Mouse (Mus musculus) lung, postnatal 36 days (tissue): Measurements from ENCODE around the gene Rasgef1b.
A peak's percentile ranks its signal among the peaks of the same experiment; 100 is the strongest.

ENCODE experiments used
- DNase-seq: peaks from one replicate; pipeline ENCODE4 v3.0.0; 2022; ENCODE audit warnings: mixed read lengths

The Rasgef1b gene

DNA sequence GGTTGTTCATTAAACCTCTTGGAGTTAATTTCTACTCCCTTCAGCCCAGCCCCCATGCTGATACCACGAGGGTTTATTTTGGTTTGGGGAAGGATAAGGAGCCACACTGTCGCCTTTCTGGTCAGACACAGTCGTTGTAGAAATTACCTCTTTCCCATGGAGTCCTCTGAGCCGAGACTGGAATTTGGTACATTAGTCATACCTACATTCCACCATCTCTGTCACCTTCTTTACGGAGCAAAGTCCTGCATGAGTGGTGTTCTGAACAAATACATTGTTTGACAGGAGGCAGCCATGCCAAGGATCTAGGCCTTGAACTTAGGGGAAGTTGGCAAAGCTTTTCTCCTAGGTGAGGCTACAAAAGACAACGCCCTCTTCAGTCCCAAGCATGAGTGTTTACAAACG lies 202.1 kb downstream of the Rasgef1b start:
- DNase-seq = peak; percentile 25

- no peak for DNase-seq
These were observed 203.2 kb downstream of the Rasgef1b start for GRCm38 (mm10) chr5:99525649-99526048.

DNA sequence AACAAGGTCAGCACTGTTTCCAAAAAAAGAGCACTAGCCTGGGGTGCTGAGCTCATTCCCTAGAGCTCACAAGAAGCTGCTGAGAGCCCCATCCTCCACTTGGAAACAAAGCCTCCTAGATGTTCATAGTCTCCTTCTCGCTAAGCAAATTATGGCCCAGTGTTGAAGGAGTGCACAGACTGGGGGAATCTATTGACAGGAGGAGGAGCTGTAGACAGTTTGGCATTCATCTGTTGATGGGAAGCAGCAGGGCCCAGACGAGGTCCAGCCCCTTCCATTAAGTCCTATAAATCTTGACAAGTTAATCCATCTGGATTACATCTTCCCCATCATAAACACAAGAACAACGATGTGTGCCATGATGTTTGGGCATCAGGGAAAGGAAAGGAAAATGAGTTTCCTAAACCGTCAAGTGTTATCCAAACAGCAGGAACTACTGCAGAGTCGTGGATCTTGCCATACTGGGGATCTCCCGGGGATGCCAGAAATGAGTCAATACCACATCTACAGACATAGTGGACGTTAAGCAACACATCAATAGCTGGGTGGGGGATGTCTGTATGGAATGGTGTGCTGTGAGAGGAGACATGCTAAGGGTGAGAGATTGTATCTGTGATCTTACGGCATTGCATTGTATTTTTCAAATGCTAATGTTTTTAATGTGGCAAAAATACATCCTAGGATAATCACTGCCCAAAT lies 206.1 kb downstream of the Rasgef1b start:
- DNase-seq = peak; percentile 24

- DNase-seq = no peak
These were observed 207.5 kb downstream of the Rasgef1b start for GRCm38 (mm10) chr5:99521411-99521810.

GRCm38 (mm10) chr5:99519556-99519955 lies 209.3 kb downstream of the Rasgef1b start:
- no peak for DNase-seq

DNA sequence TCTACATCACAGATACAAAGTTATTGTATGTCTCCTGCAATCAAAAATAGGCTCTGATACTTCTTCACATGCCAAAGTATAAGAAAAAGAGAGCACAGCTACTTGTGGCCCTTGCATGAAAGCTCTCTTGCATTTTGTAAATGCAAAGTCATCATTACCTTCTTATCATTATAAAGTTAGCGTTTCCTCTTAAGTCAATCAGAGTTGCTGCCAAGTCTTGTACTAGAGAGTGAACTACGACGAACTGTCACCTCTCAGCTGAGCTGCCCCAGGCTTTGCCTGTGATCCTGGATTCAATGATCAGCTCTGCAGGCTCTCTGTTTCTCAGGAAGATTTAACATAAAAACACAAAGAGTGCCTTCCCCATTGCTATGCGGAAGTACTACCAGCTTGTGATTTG lies 209.8 kb downstream of the Rasgef1b start:
- DNase-seq = no peak

DNA sequence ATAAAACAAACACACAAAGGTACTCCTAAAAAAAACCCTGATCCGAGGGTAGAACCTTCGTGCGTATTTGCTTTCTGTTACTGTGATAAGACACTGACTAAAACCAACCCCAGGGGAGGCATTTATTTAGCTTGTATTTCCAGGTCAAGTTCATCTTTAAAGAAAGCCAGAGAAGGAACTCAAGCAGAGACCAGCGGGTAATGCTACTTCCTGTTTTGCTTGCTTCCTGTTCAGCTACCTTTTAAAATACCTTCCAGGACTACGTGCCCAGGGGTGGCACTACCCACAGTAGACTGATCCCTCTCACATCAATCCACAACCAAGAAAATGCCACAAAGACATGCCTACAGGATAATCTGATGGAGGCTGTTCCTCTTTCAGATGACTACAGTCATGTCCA lies 212.7 kb downstream of the Rasgef1b start:
- no peak for DNase-seq

DNA sequence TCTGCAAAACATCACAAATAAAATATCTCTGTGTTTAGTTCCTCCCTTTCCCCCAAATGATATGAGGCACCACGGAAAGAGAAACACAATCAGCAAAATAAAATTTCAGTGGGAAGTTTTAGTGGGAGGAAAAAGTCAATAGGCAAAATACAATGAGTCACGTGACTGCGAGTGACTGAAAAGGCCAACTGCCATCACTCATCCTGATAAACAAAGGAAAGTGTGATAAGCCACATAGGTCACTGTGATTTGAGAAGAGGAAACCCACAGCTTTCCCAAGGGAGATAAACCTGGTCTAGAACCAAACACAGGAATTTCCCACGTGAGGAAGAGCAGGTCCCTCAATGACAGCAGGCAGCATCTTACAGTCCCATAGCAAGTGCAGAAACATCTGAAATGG lies 213.1 kb downstream of the Rasgef1b start:
- peak; percentile 25 for DNase-seq

- no peak for DNase-seq
These were observed 215.5 kb downstream of the Rasgef1b start for GRCm38 (mm10) chr5:99513209-99513880.

DNA sequence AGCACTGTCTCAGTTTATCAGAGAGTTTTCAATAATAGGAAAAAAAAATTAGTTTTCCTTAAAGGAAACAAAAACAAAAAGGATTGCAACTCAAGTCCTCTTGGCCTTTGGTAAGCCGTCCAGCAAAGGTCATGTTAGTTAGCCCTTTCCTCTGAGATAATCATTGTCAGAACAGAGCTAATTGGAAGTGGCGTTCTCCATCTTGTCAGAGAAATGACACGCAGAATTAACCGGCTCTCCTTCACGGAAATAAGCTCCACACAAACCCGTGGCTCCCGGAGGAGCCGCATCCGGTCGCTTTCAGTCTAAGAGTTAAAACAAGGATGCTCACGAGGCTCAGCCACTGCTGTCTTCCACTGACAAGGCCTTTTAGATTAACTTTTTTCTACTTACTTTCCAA lies 217.8 kb downstream of the Rasgef1b start:
- DNase-seq = no peak

- DNase-seq = no peak
These were observed 222.8 kb downstream of the Rasgef1b start for GRCm38 (mm10) chr5:99506109-99506508.

DNA sequence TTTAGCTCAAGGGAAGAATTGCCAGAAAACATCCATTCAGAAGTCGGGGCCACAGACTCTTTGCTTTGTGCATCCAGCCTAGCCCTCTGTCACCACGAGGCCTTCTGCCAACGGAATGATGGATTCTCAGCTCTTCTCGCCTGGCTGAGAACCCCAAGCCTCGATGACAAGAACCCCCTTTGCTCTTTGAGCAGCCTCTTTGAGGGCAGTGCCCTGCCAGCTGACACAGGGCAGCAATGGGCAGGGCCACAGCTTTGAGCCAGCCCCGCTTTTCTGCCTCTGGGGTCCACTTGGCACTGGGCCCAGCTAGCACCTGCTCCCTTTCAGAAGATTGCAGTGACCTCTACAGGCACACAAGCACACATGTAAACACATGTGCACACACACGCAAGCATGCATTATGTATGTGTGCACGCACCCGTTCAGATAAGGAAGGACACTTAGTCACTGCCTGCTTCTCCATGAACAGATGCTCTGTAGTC lies 224.5 kb downstream of the Rasgef1b start:
- DNase-seq = no peak

- DNase-seq = no peak
These were observed 226.2 kb downstream of the Rasgef1b start for GRCm38 (mm10) chr5:99502681-99503080.

- peak; percentile 18 for DNase-seq
These were observed 229.3 kb downstream of the Rasgef1b start for GRCm38 (mm10) chr5:99499404-99500089.

- DNase-seq = peak; percentile 40
These were observed 231.0 kb downstream of the Rasgef1b start for GRCm38 (mm10) chr5:99497856-99498255.

DNA sequence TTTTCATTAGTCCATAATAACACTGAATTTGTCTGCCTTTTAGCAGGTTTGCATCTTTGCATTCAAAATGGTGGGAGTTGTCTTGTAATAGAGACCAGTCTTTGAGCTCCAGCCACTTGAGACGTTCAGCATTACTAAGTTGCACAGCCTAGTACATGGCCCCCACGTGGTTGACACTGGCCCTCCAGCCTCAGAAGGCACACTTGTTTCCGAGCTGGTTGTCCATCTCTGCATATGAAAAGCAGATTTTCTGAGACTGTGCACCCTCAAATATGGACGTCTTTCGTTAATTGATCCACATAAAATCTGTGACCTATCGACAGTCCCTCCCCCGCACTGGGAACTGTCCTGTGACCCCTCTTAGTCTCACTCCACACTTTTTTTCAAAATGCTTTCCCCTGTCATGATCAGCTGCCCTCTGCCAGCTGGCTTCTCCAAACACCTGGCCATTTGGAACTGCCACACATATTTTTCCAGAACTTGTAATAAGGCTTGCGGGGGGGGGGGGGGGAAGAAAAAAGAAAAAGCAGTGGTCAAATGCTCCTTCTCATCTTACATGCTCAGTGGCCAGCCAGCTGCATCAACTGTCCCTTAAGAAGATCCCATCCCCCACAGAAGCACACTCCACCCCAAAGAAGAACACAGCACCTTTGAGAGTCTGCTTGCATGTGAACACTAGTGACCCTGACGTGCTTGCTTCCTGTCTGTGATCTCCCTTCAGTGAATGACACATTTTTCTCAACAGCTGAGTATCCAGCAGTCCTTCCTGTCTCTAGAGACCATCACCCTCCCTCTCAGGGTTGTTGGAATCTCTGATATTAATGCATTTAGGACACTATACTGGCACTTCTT lies 231.7 kb downstream of the Rasgef1b start:
- peak; percentile 18 for DNase-seq

DNA sequence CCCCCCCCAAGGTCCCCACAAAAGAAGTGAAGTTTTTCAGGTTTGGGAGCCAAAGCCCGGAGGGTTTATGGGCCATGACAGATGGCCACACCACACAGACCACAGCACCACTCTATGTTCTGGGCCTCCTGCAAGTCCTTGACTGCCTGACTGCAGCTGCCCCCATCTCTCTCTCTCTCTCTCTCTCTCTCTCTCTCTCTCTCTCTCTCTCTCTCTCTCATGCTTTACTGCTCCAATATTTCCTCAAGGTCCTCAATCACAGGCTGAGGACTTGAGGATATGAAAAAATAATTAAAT lies 232.8 kb downstream of the Rasgef1b start:
- DNase-seq = no peak

- no peak for DNase-seq
These were observed 233.3 kb downstream of the Rasgef1b start for GRCm38 (mm10) chr5:99495354-99496156.

DNA sequence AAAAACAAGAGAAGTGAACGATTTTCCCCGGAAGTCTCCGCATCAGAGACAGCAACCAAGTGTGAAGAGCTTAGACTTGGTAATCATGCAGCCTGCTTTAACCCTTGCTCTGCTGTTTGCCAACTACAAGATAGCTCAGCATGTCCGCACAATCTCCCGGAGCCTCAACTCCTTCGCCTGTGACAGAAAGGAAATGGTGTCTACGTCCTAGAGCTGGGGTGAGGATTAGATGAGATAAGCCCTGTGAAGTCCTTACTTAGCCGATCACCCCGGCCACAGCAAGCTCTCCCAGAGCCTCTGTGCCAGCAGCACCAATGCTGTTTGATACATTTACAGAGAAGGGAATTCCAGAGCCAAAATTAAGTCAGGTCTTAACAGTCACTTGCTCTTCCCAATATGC lies 235.0 kb downstream of the Rasgef1b start:
- DNase-seq = no peak

- DNase-seq = no peak
These were observed 235.8 kb downstream of the Rasgef1b start for GRCm38 (mm10) chr5:99493017-99493416.

- DNase-seq = no peak
These were observed 240.2 kb downstream of the Rasgef1b start for GRCm38 (mm10) chr5:99488479-99489158.
